Mouse (Mus musculus) MEL (cell line): ENCODE measurements around the gene Syn3. TPM values are rescaled to one million over a fixed set of nuclear protein-coding genes. Genes with fewer than 3 reads are reported as not detected.

Experiments used
- DNase-seq: peaks from one replicate; pipeline ENCODE4 v3.0.0; 2011; ENCODE audit warnings: low read depth, low spot score
- H3K27ac ChIP-seq: 2 replicates; pipeline ENCODE4 v1.5.1; 2012; ENCODE audit warnings: low read depth, mild to moderate bottlenecking, control low read depth, low read length, moderate library complexity; ENCODE audit not compliant: control insufficient read depth
- H3K27me3 ChIP-seq, 2 experiments: fragments of 150-350 bp in 1 of 2; sonication (generic) in 1 of 2; 2 replicates each; pipeline ENCODE4 v1.6.1; 2012; ENCODE audit warnings: low read length in 2 of 2, mild to moderate bottlenecking in 2 of 2, improper control_type of control experiment in 1 of 2, moderate library complexity in 1 of 2; ENCODE audit not compliant: insufficient read depth in 2 of 2, control insufficient read depth in 1 of 2
- H3K36me3 ChIP-seq, 2 experiments: 2 replicates each; pipeline ENCODE4 v1.6.1; 2012 to 2014; ENCODE audit warnings: low read length in 2 of 2, improper control_type of control experiment in 1 of 2, inconsistent platforms in 1 of 2, mild to moderate bottlenecking in 1 of 2; ENCODE audit not compliant: insufficient read depth in 2 of 2, control insufficient read depth in 1 of 2
- H3K4me1 ChIP-seq, 2 experiments: fragments of 150-350 bp in 1 of 2; sonication (generic) in 1 of 2; 2 replicates each; pipeline ENCODE4 v1.6.1; 2012; ENCODE audit warnings: low read length in 2 of 2, improper control_type of control experiment in 1 of 2, mild to moderate bottlenecking in 1 of 2; ENCODE audit not compliant: insufficient read depth in 2 of 2, control insufficient read depth in 1 of 2
- H3K4me3 ChIP-seq, 2 experiments: fragments of 150-350 bp in 1 of 2; sonication (generic) in 1 of 2; 2 replicates each; pipeline ENCODE4 v1.5.1; 2012; ENCODE audit warnings: low read depth in 2 of 2, low read length in 2 of 2, mild to moderate bottlenecking in 2 of 2, moderate library complexity in 2 of 2, control low read depth in 1 of 2, improper control_type of control experiment in 1 of 2; ENCODE audit not compliant: control insufficient read depth in 1 of 2, insufficient read depth in 1 of 2
- H3K79me2 ChIP-seq: 2 replicates; pipeline ENCODE4 v1.6.1; 2012; ENCODE audit warnings: mild to moderate bottlenecking, low read length, moderate library complexity; ENCODE audit not compliant: control insufficient read depth, poor library complexity, insufficient read depth
- H3K9ac ChIP-seq: 2 replicates; pipeline ENCODE4 v1.6.1; 2012; ENCODE audit warnings: low read depth, mild to moderate bottlenecking, control low read depth, low read length, moderate library complexity; ENCODE audit not compliant: control insufficient read depth, poor library complexity, severe bottlenecking
- H3K9me3 ChIP-seq: fragments of 150-350 bp; sonication (generic); replicated peaks from 2 replicates; pipeline ENCODE4 v1.6.1; 2012; ENCODE audit warnings: mild to moderate bottlenecking, low read length, improper control_type of control experiment, moderate library complexity; ENCODE audit not compliant: insufficient read depth
- CHD1 ChIP-seq: IDR thresholded peaks from 2 replicates; pipeline ENCODE4 v1.6.1; 2012; ENCODE audit warnings: low read depth, mild to moderate bottlenecking, inconsistent platforms, low read length, improper control_type of control experiment
- CHD2 ChIP-seq: IDR thresholded peaks from 2 replicates; pipeline ENCODE4 v1.6.1; 2011; ENCODE audit warnings: low read length, improper control_type of control experiment
- EP300 ChIP-seq, 2 experiments: IDR thresholded peaks; 2 replicates each; pipeline ENCODE4 v1.6.1; 2011; ENCODE audit warnings: improper control_type of control experiment in 2 of 2, low read length in 2 of 2, low read depth in 1 of 2, mild to moderate bottlenecking in 1 of 2
- ETS1 ChIP-seq: IDR thresholded peaks from 2 replicates; pipeline ENCODE4 v1.6.1; 2012; ENCODE audit warnings: low read depth, mild to moderate bottlenecking, inconsistent platforms, low read length, improper control_type of control experiment, moderate library complexity
- GABPA ChIP-seq: IDR thresholded peaks from 2 replicates; pipeline ENCODE4 v1.6.1; 2012; ENCODE audit warnings: low read depth, mild to moderate bottlenecking, inconsistent platforms, low read length, improper control_type of control experiment, moderate library complexity
- HCFC1 ChIP-seq: IDR thresholded peaks from 2 replicates; pipeline ENCODE4 v1.6.1; 2012; ENCODE audit warnings: low read depth, mild to moderate bottlenecking, inconsistent platforms, low read length, improper control_type of control experiment, moderate library complexity
- JUND ChIP-seq: IDR thresholded peaks from 2 replicates; pipeline ENCODE4 v1.6.1; 2011; ENCODE audit warnings: low read depth, mild to moderate bottlenecking, improper control_type of control experiment, low read length
- MAX ChIP-seq: IDR thresholded peaks from 2 replicates; pipeline ENCODE4 v1.6.1; 2011; ENCODE audit warnings: low read length, improper control_type of control experiment
- MAZ ChIP-seq: IDR thresholded peaks from 2 replicates; pipeline ENCODE4 v1.6.1; 2012; ENCODE audit warnings: low read depth, mild to moderate bottlenecking, inconsistent platforms, low read length, improper control_type of control experiment
- MXI1 ChIP-seq: IDR thresholded peaks from 2 replicates; pipeline ENCODE4 v1.6.1; 2011; ENCODE audit warnings: mild to moderate bottlenecking, low read depth, low read length, improper control_type of control experiment
- MYC ChIP-seq: IDR thresholded peaks from 2 replicates; pipeline ENCODE4 v1.6.1; 2011; ENCODE audit warnings: low read depth, mild to moderate bottlenecking, low read length, improper control_type of control experiment, moderate library complexity
- POLR2A ChIP-seq, 2 experiments: IDR thresholded peaks; 2 replicates each; pipeline ENCODE4 v1.6.1; 2011 to 2012; ENCODE audit warnings: low read length in 2 of 2, mild to moderate bottlenecking in 2 of 2, control low read depth in 1 of 2, improper control_type of control experiment in 1 of 2, low read depth in 1 of 2, moderate library complexity in 1 of 2; ENCODE audit not compliant: control insufficient read depth in 1 of 2, insufficient read depth in 1 of 2, poor library complexity in 1 of 2
- TAL1 ChIP-seq: IDR thresholded peaks from 2 replicates; pipeline ENCODE4 v1.6.1; 2012; ENCODE audit warnings: mild to moderate bottlenecking, inconsistent platforms, low read length, moderate library complexity, mixed read lengths
- TCF12 ChIP-seq: IDR thresholded peaks from 2 replicates; pipeline ENCODE4 v1.6.1; 2014; ENCODE audit warnings: low read depth, mild to moderate bottlenecking, inconsistent platforms, low read length, improper control_type of control experiment, moderate library complexity
- UBTF ChIP-seq: IDR thresholded peaks from 2 replicates; pipeline ENCODE4 v1.6.1; 2012; ENCODE audit warnings: low read depth, mild to moderate bottlenecking, inconsistent platforms, low read length, improper control_type of control experiment, moderate library complexity, borderline replicate concordance; ENCODE audit not compliant: insufficient read depth
- USF1 ChIP-seq: IDR thresholded peaks from 2 replicates; pipeline ENCODE4 v1.6.1; 2014; ENCODE audit warnings: low read depth, mild to moderate bottlenecking, inconsistent platforms, low read length, improper control_type of control experiment, moderate library complexity
- USF2 ChIP-seq, 2 experiments: IDR thresholded peaks; 2 replicates each; pipeline ENCODE4 v1.6.1; 2011 to 2012; ENCODE audit warnings: improper control_type of control experiment in 2 of 2, low read length in 2 of 2, borderline replicate concordance in 1 of 2, inconsistent platforms in 1 of 2, low read depth in 1 of 2, mild to moderate bottlenecking in 1 of 2; ENCODE audit not compliant: insufficient read depth in 1 of 2
- ZC3H11A ChIP-seq: IDR thresholded peaks from 2 replicates; pipeline ENCODE4 v1.6.1; 2012; ENCODE audit warnings: low read depth, mild to moderate bottlenecking, inconsistent platforms, low read length, improper control_type of control experiment
- ZKSCAN1 ChIP-seq: IDR thresholded peaks from 2 replicates; pipeline ENCODE4 v1.6.1; 2012; ENCODE audit warnings: low read depth, mild to moderate bottlenecking, inconsistent platforms, low read length, improper control_type of control experiment, moderate library complexity
- ZNF384 ChIP-seq: IDR thresholded peaks from 2 replicates; pipeline ENCODE4 v1.6.1; 2012; ENCODE audit warnings: low read depth, mild to moderate bottlenecking, inconsistent platforms, low read length, improper control_type of control experiment
- polyA plus RNA-seq, 2 experiments: library from polyadenylated mRNA; stranded (reverse) in 1 of 2; unstranded in 1 of 2; fragments of >175 nt in 1 of 2; fragments of >200 nt in 1 of 2; gene quantifications; 2 replicates each; pipeline versions ENCODE4 v1.2.1 to v1.2.4; 2012; ENCODE audit warnings: low replicate concordance in 2 of 2, low read depth in 1 of 2; ENCODE audit not compliant: insufficient read length in 2 of 2, insufficient read depth in 1 of 2, missing spikeins in 1 of 2
- total RNA-seq: library from RNA; depleted of rRNA; stranded (reverse); fragments of 300-350 nt; gene quantifications from 2 replicates; pipeline ENCODE4 v1.2.3, GENCODE M21; 2012

The Syn3 gene
- total and polyA plus RNA-seq, 3 experiments, result 0.06 TPM; not detected in 2

GRCm38 (mm10) chr10:86341589-86341988 is 157.1 kb downstream of the Syn3 start:
- Histone ChIP-seq H3K27me3 (no peaks in the 10 kb centered on the region), H3K4me1 (no peaks in the 10 kb centered on the region), H3K4me3 (no peak overlapping the region), H3K9ac (no peak overlapping the region), H3K36me3 (no peaks in the 10 kb centered on the region), H3K27ac (no peak overlapping the region), H3K9me3 (no peaks in the 10 kb centered on the region), H3K79me2 (no peaks in the 10 kb centered on the region)
- no peak for TF ChIP-seq ZNF384
- TF ChIP-seq ZC3H11A, result no peak
- DNase-seq, result no peak

DNA sequence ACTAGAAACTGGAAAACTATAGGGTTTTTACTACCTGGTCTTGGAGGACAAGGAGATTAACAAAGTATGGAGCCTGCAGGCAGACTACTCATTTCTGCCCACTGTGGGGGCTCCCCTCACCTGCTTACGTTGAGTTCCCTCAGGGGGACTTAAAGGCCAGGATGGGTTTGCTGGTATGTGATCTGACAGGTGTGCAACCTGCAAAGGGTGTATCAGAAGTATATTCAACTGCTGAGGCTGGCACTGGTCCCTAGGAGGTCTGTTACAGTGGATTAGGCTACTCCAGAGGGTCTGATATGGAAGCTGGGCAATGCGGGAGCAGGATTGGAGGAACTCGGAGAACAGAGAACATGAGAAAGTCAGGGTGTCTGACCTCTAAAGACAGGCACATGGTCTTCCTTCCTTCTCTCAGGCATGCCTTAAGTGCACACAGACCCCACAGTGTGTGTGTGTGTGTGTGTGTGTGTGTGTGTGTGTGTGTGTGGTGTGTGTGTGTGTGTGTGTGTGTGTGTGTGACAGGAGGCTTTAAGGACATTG is 157.6 kb downstream of the Syn3 start:
- no peak overlapping the region for H3K4me3 ChIP-seq
- H3K36me3 ChIP-seq, result no peaks in the 10 kb centered on the region
- TF ChIP-seq MYC, result no peak
- no peak for TF ChIP-seq MXI1
- no peak for TF ChIP-seq ZNF384
- no peak for TF ChIP-seq TCF12
- no peak for TF ChIP-seq JUND
- no peak for TF ChIP-seq POLR2A (IDR thresholded peaks at IDR 0.05; ENCODE audit: control insufficient read depth in 1 of 2, insufficient read depth in 1 of 2, low read depth in 1 of 2, low read length in 2 of 2, poor library complexity in 1 of 2)
- no peak for TF ChIP-seq UBTF
- TF ChIP-seq HCFC1, result no peak
- no peak for TF ChIP-seq CHD1
- no peak for TF ChIP-seq MAZ
- TF ChIP-seq USF2 (IDR thresholded peaks at IDR 0.05; ENCODE audit: borderline replicate concordance in 1 of 2, insufficient read depth in 1 of 2, low read depth in 1 of 2, low read length in 2 of 2), result no peak
- DNase-seq, result no peak
- no peaks in the 10 kb centered on the region for H3K9me3 ChIP-seq
- H3K79me2 ChIP-seq, result no peaks in the 10 kb centered on the region
- no peaks in the 10 kb centered on the region for H3K4me1 ChIP-seq
- H3K27ac ChIP-seq, result no peak overlapping the region
- no peaks in the 10 kb centered on the region for H3K27me3 ChIP-seq
- no peak overlapping the region for H3K9ac ChIP-seq

DNA sequence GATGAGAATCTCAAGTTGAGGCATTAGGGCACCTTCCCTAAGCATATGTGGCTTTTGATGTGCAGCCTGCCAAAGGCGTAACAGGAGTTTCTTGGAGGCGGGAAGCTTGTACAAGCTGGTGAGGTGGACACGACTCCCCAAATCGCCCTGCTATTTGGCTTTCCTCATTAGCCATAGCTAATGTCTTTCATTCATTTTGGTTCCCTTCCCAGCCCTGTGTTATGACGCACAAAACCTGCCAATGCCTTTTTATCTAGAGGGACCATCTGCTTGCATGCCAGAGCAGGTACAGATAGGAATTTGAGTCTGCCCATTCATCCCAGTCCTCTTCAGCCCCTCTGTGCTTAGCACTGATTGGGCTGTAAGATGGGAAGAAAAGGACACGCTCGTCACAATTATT is 158.3 kb downstream of the Syn3 start:
- H3K79me2 ChIP-seq, result no peaks in the 10 kb centered on the region
- TF ChIP-seq MXI1, result no peak
- TF ChIP-seq CHD1, result no peak
- TF ChIP-seq ZC3H11A, result no peak
- TF ChIP-seq TAL1, result no peak
- TF ChIP-seq CHD2, result no peak
- TF ChIP-seq ETS1, result no peak
- no peak for TF ChIP-seq ZKSCAN1
- no peak for TF ChIP-seq MAX
- TF ChIP-seq EP300 (IDR thresholded peaks at IDR 0.05; ENCODE audit: low read depth in 1 of 2, low read length in 2 of 2), result no peak
- TF ChIP-seq UBTF, result no peak
- no peak for TF ChIP-seq USF1
- TF ChIP-seq GABPA, result no peak
- no peaks in the 10 kb centered on the region for H3K27me3 ChIP-seq
- no peak overlapping the region for H3K9ac ChIP-seq
- H3K4me1 ChIP-seq, result no peaks in the 10 kb centered on the region
- DNase-seq, result no peak
- no peak overlapping the region for H3K4me3 ChIP-seq
- H3K9me3 ChIP-seq, result no peaks in the 10 kb centered on the region
- no peak overlapping the region for H3K27ac ChIP-seq
- H3K36me3 ChIP-seq, result no peaks in the 10 kb centered on the region
